Mouse (Mus musculus): ENCODE data around the gene Ngef.

The Ngef gene

GRCm38 (mm10) chr1:87573800-87574215 lies at the start of gene Ngef:
TSS of gene Ngef (minus strand) at chr1:87573870.
- DNase-seq (ENCODE audit: low spot score): no peak

DNA sequence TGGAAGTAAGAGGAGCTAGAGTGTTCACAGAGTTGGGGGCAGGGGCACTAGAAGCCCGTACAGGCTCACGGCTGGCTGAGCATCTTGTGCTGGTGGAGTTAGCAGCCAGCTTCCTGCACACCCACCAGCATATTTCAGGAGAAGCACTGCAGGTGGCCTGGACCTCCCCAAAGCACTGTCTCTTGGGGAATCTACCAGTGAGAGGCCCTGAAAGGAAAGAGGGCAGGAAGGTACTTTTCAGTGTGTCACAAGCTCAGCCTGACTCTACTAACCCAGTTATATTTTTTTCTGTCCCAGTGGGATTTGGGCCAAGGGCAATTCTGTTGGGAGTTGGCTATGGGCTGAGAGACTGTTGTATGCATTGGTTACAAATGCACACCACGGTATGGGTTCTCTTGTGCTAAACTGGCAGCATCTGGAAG lies 48.2 kb upstream of the Ngef start:
- no peak for DNase-seq (ENCODE audit: low spot score)

DNA sequence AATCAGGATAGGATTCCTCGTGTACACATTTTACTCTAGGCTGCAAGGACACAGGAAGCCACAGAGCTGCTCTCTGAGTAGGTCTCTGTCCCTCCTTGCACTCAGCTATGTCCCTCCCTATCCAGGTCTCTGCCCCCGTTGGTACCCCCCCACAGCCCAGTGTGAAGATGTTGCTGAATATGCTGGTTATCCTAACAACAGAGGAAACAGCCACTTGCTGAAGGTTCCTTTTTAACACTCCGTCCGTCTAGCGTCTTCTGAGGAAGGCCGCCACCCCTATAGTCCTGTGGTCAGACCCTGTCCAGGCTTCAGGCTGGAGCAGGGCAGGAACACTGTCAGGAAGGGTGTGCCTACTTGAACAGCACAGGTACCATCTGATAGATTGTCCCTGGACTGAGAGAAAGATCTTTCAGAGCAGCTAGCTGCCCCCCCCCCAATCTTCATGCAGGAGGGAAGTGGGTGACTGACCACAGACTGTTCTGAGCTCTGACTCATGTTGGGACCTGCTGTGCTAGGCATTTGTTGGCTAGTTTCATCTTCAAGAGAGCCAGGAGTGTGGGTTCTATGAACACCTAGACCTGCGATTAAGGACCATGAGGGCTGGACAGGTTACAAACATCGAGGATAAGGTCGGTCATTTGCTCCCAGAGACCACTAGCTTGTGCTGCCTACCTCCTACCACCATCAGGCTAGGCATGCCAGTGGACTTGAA lies 47.6 kb upstream of the Ngef start:
- DNase-seq (ENCODE audit: low spot score): no peak

GRCm38 (mm10) chr1:87620693-87621092 lies 47.0 kb upstream of the Ngef start:
- no peak for DNase-seq (ENCODE audit: low spot score)

- no peak for DNase-seq (ENCODE audit: low spot score)
These were observed 46.6 kb upstream of the Ngef start, which contains the start of gene Inpp5d for GRCm38 (mm10) chr1:87620211-87620668. TSS of gene Inpp5d (plus strand) at chr1:87620312.

GRCm38 (mm10) chr1:87614576-87615295 lies 41.1 kb upstream of the Ngef start:
- DNase-seq (ENCODE audit: low spot score): no peak

- DNase-seq (ENCODE audit: low spot score): no peak
These were observed 34.9 kb upstream of the Ngef start for GRCm38 (mm10) chr1:87608416-87609046.

- DNase-seq (ENCODE audit: low spot score): peak; percentile 61
These were observed 33.9 kb upstream of the Ngef start for GRCm38 (mm10) chr1:87607385-87608091.

- peak; percentile 59 for DNase-seq (ENCODE audit: low spot score)
These were observed 31.6 kb upstream of the Ngef start for GRCm38 (mm10) chr1:87605296-87605695.

DNA sequence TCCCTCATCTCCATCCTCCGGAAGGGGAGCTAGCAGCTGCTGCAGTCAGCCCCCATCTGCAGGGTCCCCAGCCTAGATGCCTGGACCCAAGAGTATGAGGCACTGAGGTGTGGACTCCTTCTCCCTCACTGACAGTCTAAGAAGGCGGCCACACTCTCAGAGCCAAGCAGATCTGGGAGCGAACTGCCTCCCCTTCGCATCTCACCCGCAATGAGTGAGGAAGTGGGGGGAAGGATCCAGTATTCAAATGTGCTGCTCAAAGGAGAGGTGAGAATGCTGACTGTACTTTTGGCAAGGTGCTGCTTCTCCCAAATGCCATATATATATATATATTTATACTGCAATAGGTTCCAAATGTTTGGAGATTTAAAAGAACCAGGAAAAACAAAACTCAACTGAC lies 29.7 kb upstream of the Ngef start:
- DNase-seq (ENCODE audit: low spot score): no peak

DNA sequence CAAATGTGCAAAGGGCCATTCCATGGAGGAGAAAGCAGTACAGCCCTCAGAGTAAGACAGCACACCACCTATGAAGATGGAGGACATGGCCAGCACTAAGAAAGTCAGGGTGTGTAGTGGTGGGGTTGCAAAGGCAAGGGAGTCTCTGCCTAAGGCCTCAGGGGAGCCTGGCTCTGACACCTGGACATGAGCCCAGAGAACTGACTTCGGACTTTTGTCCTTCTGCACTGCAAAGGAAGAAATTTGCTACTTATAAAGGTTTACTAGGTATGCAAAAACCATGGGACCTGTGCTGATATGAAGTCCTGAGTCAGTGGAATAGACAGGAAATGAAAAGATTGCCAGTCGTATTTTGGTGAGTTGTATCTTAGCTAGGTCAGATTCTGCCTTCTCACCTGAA lies 28.1 kb upstream of the Ngef start:
- DNase-seq (ENCODE audit: low spot score): no peak

- no peak for DNase-seq (ENCODE audit: low spot score)
These were observed 26.9 kb upstream of the Ngef start for GRCm38 (mm10) chr1:87600533-87600932.

- no peak for DNase-seq (ENCODE audit: low spot score)
These were observed 21.0 kb upstream of the Ngef start for GRCm38 (mm10) chr1:87594671-87595070.

- DNase-seq (ENCODE audit: low spot score): peak; percentile 64
These were observed 20.6 kb upstream of the Ngef start for GRCm38 (mm10) chr1:87594261-87594660.

- DNase-seq (ENCODE audit: low spot score): no peak
These were observed 16.3 kb upstream of the Ngef start for GRCm38 (mm10) chr1:87589980-87590379.

GRCm38 (mm10) chr1:87589162-87589561 lies 15.5 kb upstream of the Ngef start:
- DNase-seq (ENCODE audit: low spot score): peak; percentile 53

- no peak for DNase-seq (ENCODE audit: low spot score)
These were observed 7.2 kb upstream of the Ngef start for GRCm38 (mm10) chr1:87580824-87581223.

GRCm38 (mm10) chr1:87578965-87579364 lies 5.3 kb upstream of the Ngef start:
- DNase-seq (ENCODE audit: low spot score): no peak

GRCm38 (mm10) chr1:87574785-87575184 lies 1.1 kb upstream of the Ngef start:
- DNase-seq (ENCODE audit: low spot score): no peak

GRCm38 (mm10) chr1:87574353-87574752 lies 683 bp upstream of the Ngef start:
- no peak for DNase-seq (ENCODE audit: low spot score)

GRCm38 (mm10) chr1:87573261-87573660 lies 409 bp downstream of the Ngef start:
- DNase-seq (ENCODE audit: low spot score): no peak

DNA sequence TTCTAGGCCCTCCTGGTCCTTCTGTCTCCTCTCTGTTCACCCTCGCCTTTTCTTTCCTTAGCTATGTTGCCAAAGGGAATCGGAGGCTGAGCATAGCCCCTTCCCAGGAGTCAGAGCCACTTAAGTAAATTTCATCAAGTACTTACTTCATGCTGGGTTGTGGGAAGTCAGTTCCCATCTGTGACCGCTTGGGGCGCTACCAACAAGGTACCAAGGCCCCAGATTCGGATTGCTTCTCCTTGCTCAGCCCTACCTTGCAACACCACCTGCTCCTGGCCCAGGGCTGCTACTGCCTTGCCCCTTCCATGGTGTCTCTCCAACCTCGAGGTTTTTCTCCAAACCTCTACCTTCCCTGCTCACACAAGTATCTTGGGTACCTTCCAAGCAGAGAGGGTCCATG lies 5.3 kb downstream of the Ngef start:
- DNase-seq (ENCODE audit: low spot score): no peak

Measured in left cerebral cortex, adult 11 months (tissue).